Mouse (Mus musculus) embryonic facial prominence, embryonic 11.5 days (tissue): ENCODE results near the gene Hpcal1. TPM values are rescaled to one million over a fixed set of nuclear protein-coding genes. Genes with fewer than 3 reads are reported as not detected.
A peak's percentile ranks its signal among the peaks of the same experiment; 100 is the strongest.

ENCODE experiments used
- ATAC-seq: fragments of 200-750 bp; cut with Nextera tagmentation; replicated peaks from 2 replicates; pipeline ENCODE4 v1.8.0; 2017; ENCODE audit warnings: low read depth; ENCODE audit not compliant: insufficient number of reproducible peaks, low FRiP score, low TSS enrichment
- DNase-seq: peaks from one replicate; pipeline ENCODE4 v3.0.0-alpha.2; 2015; ENCODE audit warnings: low spot score
- H3K27ac ChIP-seq: fragments of 300-500 bp; sonication (generic); replicated peaks from 2 replicates; pipeline ENCODE4 v1.5.1; 2014; ENCODE audit warnings: mild to moderate bottlenecking, low read depth, low read length, control low read depth
- H3K27me3 ChIP-seq: fragments of 300-500 bp; sonication (generic); 2 replicates; pipeline ENCODE4 v1.6.1; 2014; ENCODE audit warnings: mild to moderate bottlenecking, low read length, moderate library complexity, mixed read lengths; ENCODE audit not compliant: control insufficient read depth, insufficient read depth
- H3K36me3 ChIP-seq: fragments of 300-500 bp; sonication (generic); replicated peaks from 2 replicates; pipeline ENCODE4 v1.6.1; 2014; ENCODE audit warnings: low read depth, mild to moderate bottlenecking, low read length, moderate library complexity, mixed read lengths; ENCODE audit not compliant: control insufficient read depth, insufficient read depth
- H3K4me1 ChIP-seq: fragments of 300-500 bp; sonication (generic); 2 replicates; pipeline ENCODE4 v1.6.1; 2014; ENCODE audit warnings: low read length, mixed read lengths; ENCODE audit not compliant: control insufficient read depth, insufficient read depth
- H3K4me2 ChIP-seq: fragments of 300-500 bp; sonication (generic); 2 replicates; pipeline ENCODE4 v1.6.1; 2014; ENCODE audit warnings: low read depth, mild to moderate bottlenecking, control low read depth, low read length, moderate library complexity
- H3K4me3 ChIP-seq: fragments of 300-500 bp; sonication (generic); 2 replicates; pipeline ENCODE4 v1.5.1; 2014; ENCODE audit warnings: low read depth, low read length, control low read depth
- H3K9ac ChIP-seq: fragments of 300-500 bp; sonication (generic); replicated peaks from 2 replicates; pipeline ENCODE4 v1.6.1; 2014; ENCODE audit warnings: mild to moderate bottlenecking, control low read depth, low read length
- H3K9me3 ChIP-seq: fragments of 300-500 bp; sonication (generic); replicated peaks from 2 replicates; pipeline ENCODE4 v1.6.1; 2016; ENCODE audit warnings: mild to moderate bottlenecking, low read length, inconsistent platforms, mixed read lengths; ENCODE audit not compliant: control insufficient read depth
- WGBS: fragments of 180-500 bp; shearing (Covaris S2); extraction: QIAGEN DNeasy Blood & Tissue Kit; methylation state at CpG from one replicate; pipeline ENCODE4 v1.1.7; 2014; 5-methylcytosine and 5-hydroxymethylcytosine counted together
- polyA plus RNA-seq: library from polyadenylated mRNA; unstranded; fragments of >200 nt; fragmentation: Nextera tagmentation; extraction: Ambion mirVana; gene quantifications from 2 replicates; pipeline ENCODE4 v1.2.1, GENCODE M21; 2014

The Hpcal1 gene
- polyA plus RNA-seq, 1 experiment from 2014 or later: 35.1 TPM

- DNase-seq (no peak), ATAC-seq (no peak)
- H3K4me1 ChIP-seq: peaks cover 3% of the 10 kb centered on the region
- H3K4me2 ChIP-seq: no peak overlapping the region
- H3K36me3 ChIP-seq: no peaks in the 10 kb centered on the region; the same call in 1 of the 2 replicates
- H3K4me3 ChIP-seq: no peak overlapping the region
- no peak overlapping the region for H3K9ac ChIP-seq
- H3K27me3 ChIP-seq: no peaks in the 10 kb centered on the region
- no peaks in the 10 kb centered on the region for H3K9me3 ChIP-seq
- no peak overlapping the region for H3K27ac ChIP-seq
- WGBS: 59% methylated on average over 6 of the region's 6 CpGs
Observed at GRCm38 (mm10) chr12:17711731-17712388, 21.2 kb downstream of the Hpcal1 start.

- no peak for ATAC-seq
- Histone ChIP-seq H3K4me2 (no peak overlapping the region), H3K36me3 (no peaks in the 10 kb centered on the region; the same call in 1 of the 2 replicates), H3K9me3 (no peaks in the 10 kb centered on the region), H3K4me1 (peaks cover 3% of the 10 kb centered on the region), H3K9ac (no peak overlapping the region), H3K27me3 (no peaks in the 10 kb centered on the region), H3K27ac (no peak overlapping the region), H3K4me3 (no peak overlapping the region)
- no peak for DNase-seq
- WGBS: 65% methylated on average over 1 of the region's 1 CpGs
Observed at GRCm38 (mm10) chr12:17712571-17712970, 21.9 kb downstream of the Hpcal1 start.

- H3K4me3 ChIP-seq: no peak overlapping the region
- no peaks in the 10 kb centered on the region for H3K4me1 ChIP-seq
- DNase-seq (no peak), ATAC-seq (no peak)
- H3K27me3 ChIP-seq: no peaks in the 10 kb centered on the region
- 97% methylated on average over 4 of the region's 4 CpGs for WGBS
- H3K36me3 ChIP-seq: no peaks in the 10 kb centered on the region; the same call in 1 of the 2 replicates
- H3K9ac ChIP-seq: no peak overlapping the region
- H3K4me2 ChIP-seq: no peak overlapping the region
- no peak overlapping the region for H3K27ac ChIP-seq
- no peaks in the 10 kb centered on the region for H3K9me3 ChIP-seq
Observed at GRCm38 (mm10) chr12:17715720-17716478, 25.2 kb downstream of the Hpcal1 start.

GRCm38 (mm10) chr12:17717257-17717656 lies 26.6 kb downstream of the Hpcal1 start:
- no peak for ATAC-seq
- DNase-seq: no peak
- no peaks in the 10 kb centered on the region for H3K9me3 ChIP-seq
- no peak overlapping the region for H3K4me2 ChIP-seq
- WGBS: 94% methylated on average over 1 of the region's 1 CpGs
- no peaks in the 10 kb centered on the region for H3K4me1 ChIP-seq
- H3K4me3 ChIP-seq: no peak overlapping the region
- no peaks in the 10 kb centered on the region for H3K36me3 ChIP-seq
- no peak overlapping the region for H3K27ac ChIP-seq
- no peak overlapping the region for H3K9ac ChIP-seq
- no peaks in the 10 kb centered on the region for H3K27me3 ChIP-seq

GRCm38 (mm10) chr12:17718146-17718545 lies 27.5 kb downstream of the Hpcal1 start:
- Histone ChIP-seq H3K4me1 (no peaks in the 10 kb centered on the region), H3K27me3 (no peaks in the 10 kb centered on the region), H3K9ac (no peak overlapping the region), H3K9me3 (no peaks in the 10 kb centered on the region), H3K4me2 (no peak overlapping the region), H3K27ac (no peak overlapping the region), H3K36me3 (no peaks in the 10 kb centered on the region), H3K4me3 (no peak overlapping the region)
- ATAC-seq (no peak), DNase-seq (no peak)
- 81% methylated on average over 6 of the region's 6 CpGs for WGBS

GRCm38 (mm10) chr12:17721058-17721457 lies 30.4 kb downstream of the Hpcal1 start:
- ATAC-seq (no peak), DNase-seq (no peak)
- Histone ChIP-seq H3K27me3 (no peaks in the 10 kb centered on the region), H3K9ac (no peak overlapping the region), H3K9me3 (no peaks in the 10 kb centered on the region), H3K4me3 (no peak overlapping the region), H3K27ac (no peak overlapping the region), H3K4me2 (no peak overlapping the region), H3K36me3 (no peaks in the 10 kb centered on the region), H3K4me1 (no peaks in the 10 kb centered on the region; the same call in 1 of the 2 replicates)

GRCm38 (mm10) chr12:17722452-17723181 lies 32.0 kb downstream of the Hpcal1 start:
- ATAC-seq (no peak; the same call in 1 of the 2 replicates), DNase-seq (no peak)
- 92% methylated on average over 13 of the region's 13 CpGs for WGBS
- Histone ChIP-seq H3K4me2 (no peak overlapping the region), H3K27me3 (no peaks in the 10 kb centered on the region), H3K27ac (no peak overlapping the region), H3K36me3 (no peaks in the 10 kb centered on the region), H3K4me1 (no peaks in the 10 kb centered on the region; the same call in 1 of the 2 replicates), H3K9ac (no peak overlapping the region), H3K4me3 (no peak overlapping the region), H3K9me3 (no peaks in the 10 kb centered on the region)

- Histone ChIP-seq H3K9me3 (no peaks in the 10 kb centered on the region), H3K4me2 (no peak overlapping the region), H3K9ac (no peak overlapping the region), H3K36me3 (no peaks in the 10 kb centered on the region), H3K27ac (no peak overlapping the region), H3K4me1 (no peaks in the 10 kb centered on the region; the same call in 1 of the 2 replicates), H3K27me3 (no peaks in the 10 kb centered on the region), H3K4me3 (no peak overlapping the region)
- no peak for ATAC-seq
- DNase-seq: peak; percentile 53
- 32% methylated on average over 1 of the region's 1 CpGs for WGBS
Observed at GRCm38 (mm10) chr12:17723182-17723570, 32.5 kb downstream of the Hpcal1 start.
